Mouse (Mus musculus) forebrain, embryonic 12.5 days (tissue): ENCODE data around the gene Unc5a. TPM values are rescaled to one million over a fixed set of nuclear protein-coding genes. Genes with fewer than 3 reads are reported as not detected.

Source experiments
- ATAC-seq: fragments of 200-750 bp; cut with Nextera tagmentation; 2 replicates; pipeline ENCODE4 v1.8.0; 2017; ENCODE audit warnings: moderate TSS enrichment; ENCODE audit not compliant: low FRiP score
- H3K27ac ChIP-seq: fragments of 300-500 bp; sonication (generic); 2 replicates; pipeline ENCODE4 v1.5.1; 2016; ENCODE audit warnings: mild to moderate bottlenecking
- H3K27me3 ChIP-seq: fragments of 300-500 bp; sonication (generic); 2 replicates; pipeline ENCODE4 v1.6.1; 2016; ENCODE audit warnings: mild to moderate bottlenecking
- H3K36me3 ChIP-seq: fragments of 300-500 bp; sonication (generic); replicated peaks from 2 replicates; pipeline ENCODE4 v1.6.1; 2016; ENCODE audit warnings: mild to moderate bottlenecking
- H3K4me1 ChIP-seq: fragments of 300-500 bp; sonication (generic); 2 replicates; pipeline ENCODE4 v1.6.1; 2016
- H3K4me2 ChIP-seq: fragments of 300-500 bp; sonication (generic); 2 replicates; pipeline ENCODE4 v1.6.1; 2016; ENCODE audit warnings: mild to moderate bottlenecking, moderate library complexity
- H3K4me3 ChIP-seq: fragments of 300-500 bp; sonication (generic); replicated peaks from 2 replicates; pipeline ENCODE4 v1.5.1; 2016; ENCODE audit warnings: mild to moderate bottlenecking
- H3K9ac ChIP-seq: fragments of 300-500 bp; sonication (generic); 2 replicates; pipeline ENCODE4 v1.6.1; 2016; ENCODE audit warnings: mild to moderate bottlenecking
- H3K9me3 ChIP-seq: fragments of 300-500 bp; sonication (generic); 2 replicates; pipeline ENCODE4 v1.6.1; 2016
- WGBS: fragments of 180-500 bp; shearing (Covaris S2); methylation state at CpG from one replicate; pipeline ENCODE4 v1.1.7; 2016; 5-methylcytosine and 5-hydroxymethylcytosine counted together
- polyA plus RNA-seq: library from polyadenylated mRNA; unstranded; fragments of >200 nt; fragmentation: Nextera tagmentation; extraction: Ambion mirVana; gene quantifications from 2 replicates; pipeline ENCODE4 v1.2.1, GENCODE M21; 2016

The Unc5a gene
- polyA plus RNA-seq, 1 experiment from 2014 or later, result 5.6 TPM

GRCm38 (mm10) chr13:54936173-54936572 is 13.0 kb upstream of the Unc5a start:
- no peak overlapping the region for H3K4me3 ChIP-seq
- H3K4me2 ChIP-seq, result no peak overlapping the region
- H3K36me3 ChIP-seq, result no peaks in the 10 kb centered on the region
- H3K27ac ChIP-seq, result no peak overlapping the region
- ATAC-seq, result no peak
- no peaks in the 10 kb centered on the region for H3K9me3 ChIP-seq
- 66% methylated on average over 6 of the region's 6 CpGs for WGBS
- H3K4me1 ChIP-seq, result peaks cover 13% of the 10 kb centered on the region
- no peak overlapping the region for H3K9ac ChIP-seq
- H3K27me3 ChIP-seq, result peaks cover 11% of the 10 kb centered on the region; the same call in 1 of the 2 replicates

- ATAC-seq, result no peak
- no peaks in the 10 kb centered on the region for H3K9me3 ChIP-seq
- peaks cover 11% of the 10 kb centered on the region for H3K4me1 ChIP-seq
- H3K9ac ChIP-seq, result no peak overlapping the region
- H3K36me3 ChIP-seq, result no peaks in the 10 kb centered on the region
- no peak overlapping the region for H3K4me3 ChIP-seq
- H3K4me2 ChIP-seq, result no peak overlapping the region
- H3K27me3 ChIP-seq, result peaks cover 20% of the 10 kb centered on the region
- no peak overlapping the region for H3K27ac ChIP-seq
- WGBS, result 79% methylated on average over 11 of the region's 11 CpGs
Observed at GRCm38 (mm10) chr13:54937885-54938284, 11.3 kb upstream of the Unc5a start.

DNA sequence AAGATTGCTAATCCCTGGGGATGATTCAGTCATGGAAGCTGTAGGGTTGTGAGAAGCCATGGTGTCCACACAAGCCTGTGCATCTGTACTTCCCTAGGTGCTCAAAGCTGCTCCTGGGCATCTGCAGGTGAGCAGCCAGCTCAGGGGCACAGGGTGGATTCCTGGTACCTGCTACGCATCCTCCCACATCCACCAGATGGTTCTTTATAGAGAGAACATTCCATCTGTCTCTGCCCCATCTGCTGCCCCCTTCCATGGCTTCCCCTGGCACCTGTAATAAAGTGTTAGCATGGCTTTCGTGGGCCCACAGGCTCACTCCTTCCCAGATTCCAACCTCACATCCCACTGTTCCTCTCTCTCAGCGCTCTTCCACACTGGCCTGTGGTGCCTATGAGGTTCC is 10.7 kb upstream of the Unc5a start:
- Histone ChIP-seq H3K4me2 (no peak overlapping the region), H3K36me3 (no peaks in the 10 kb centered on the region), H3K9me3 (no peaks in the 10 kb centered on the region), H3K27ac (no peak overlapping the region), H3K9ac (no peak overlapping the region), H3K4me1 (peaks cover 11% of the 10 kb centered on the region), H3K27me3 (peaks cover 22% of the 10 kb centered on the region), H3K4me3 (no peak overlapping the region)
- no peak for ATAC-seq
- 91% methylated on average over 3 of the region's 3 CpGs for WGBS

- peaks cover 23% of the 10 kb centered on the region; the same call in 1 of the 2 replicates for H3K4me1 ChIP-seq
- H3K9ac ChIP-seq, result no peak overlapping the region
- H3K4me3 ChIP-seq, result no peak overlapping the region
- ATAC-seq, result no peak
- H3K4me2 ChIP-seq, result no peak overlapping the region
- no peaks in the 10 kb centered on the region for H3K9me3 ChIP-seq
- peaks cover 77% of the 10 kb centered on the region for H3K27me3 ChIP-seq
- no peaks in the 10 kb centered on the region for H3K36me3 ChIP-seq
- H3K27ac ChIP-seq, result 0 out of 2 replicates have a peak overlapping the region, but pooled peaks have one; percentile 15
- WGBS, result 33% methylated on average over 9 of the region's 9 CpGs
Observed at GRCm38 (mm10) chr13:54944411-54945157, 4.6 kb upstream of the Unc5a start.

DNA sequence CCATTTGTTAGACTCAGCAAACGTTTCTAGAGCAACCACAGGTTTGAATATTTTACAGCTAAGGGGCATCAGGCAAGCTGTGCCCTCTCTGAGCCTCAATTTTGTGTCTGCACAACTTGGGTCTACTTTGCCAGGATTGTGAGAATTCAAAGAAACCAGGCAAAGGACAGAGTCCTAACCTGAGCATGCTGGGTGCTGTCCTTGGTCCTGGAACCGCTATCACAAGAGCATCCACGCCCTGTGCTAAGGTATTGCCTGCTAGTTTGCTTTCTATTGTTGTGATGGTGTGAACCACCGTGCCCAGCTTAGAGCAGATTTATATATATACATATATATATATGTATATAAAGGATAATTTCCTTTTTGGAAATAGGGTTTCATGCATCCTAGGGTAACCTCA is 3.9 kb upstream of the Unc5a start:
- no peak overlapping the region for H3K4me2 ChIP-seq

GRCm38 (mm10) chr13:54946406-54946805 is 2.8 kb upstream of the Unc5a start:
- Histone ChIP-seq H3K4me3 (no peak overlapping the region), H3K4me2 (no peak overlapping the region), H3K36me3 (no peaks in the 10 kb centered on the region), H3K4me1 (peaks cover 38% of the 10 kb centered on the region), H3K27me3 (peaks cover 90% of the 10 kb centered on the region), H3K9me3 (no peaks in the 10 kb centered on the region), H3K27ac (no peak overlapping the region), H3K9ac (no peak overlapping the region)
- no peak for ATAC-seq
- 79% methylated on average over 1 of the region's 1 CpGs for WGBS

More for the DNA sequence above, 3.9 kb upstream of the Unc5a start:
- ATAC-seq, result no peak
- Histone ChIP-seq H3K4me1 (peaks cover 30% of the 10 kb centered on the region), H3K4me3 (no peak overlapping the region), H3K27ac (no peak overlapping the region), H3K9me3 (no peaks in the 10 kb centered on the region), H3K27me3 (peaks cover 84% of the 10 kb centered on the region), H3K9ac (no peak overlapping the region), H3K36me3 (no peaks in the 10 kb centered on the region)
- WGBS, result 7% methylated on average over 4 of the region's 4 CpGs

- peaks cover 100% of the 10 kb centered on the region for H3K27me3 ChIP-seq
- H3K4me3 ChIP-seq, result peak overlapping the region; percentile 73
- no peaks in the 10 kb centered on the region for H3K9me3 ChIP-seq
- H3K9ac ChIP-seq, result peak overlapping the region; percentile 76
- H3K4me1 ChIP-seq, result peaks cover 36% of the 10 kb centered on the region
- no peaks in the 10 kb centered on the region for H3K36me3 ChIP-seq
- peak overlapping the region; percentile 99 for H3K4me2 ChIP-seq
- 0% methylated on average over 43 of the region's 44 CpGs for WGBS
- H3K27ac ChIP-seq, result peak overlapping the region; percentile 81
- ATAC-seq, result peak; percentile 61
Observed at GRCm38 (mm10) chr13:54949592-54949991, 381 bp downstream of the Unc5a start.

DNA sequence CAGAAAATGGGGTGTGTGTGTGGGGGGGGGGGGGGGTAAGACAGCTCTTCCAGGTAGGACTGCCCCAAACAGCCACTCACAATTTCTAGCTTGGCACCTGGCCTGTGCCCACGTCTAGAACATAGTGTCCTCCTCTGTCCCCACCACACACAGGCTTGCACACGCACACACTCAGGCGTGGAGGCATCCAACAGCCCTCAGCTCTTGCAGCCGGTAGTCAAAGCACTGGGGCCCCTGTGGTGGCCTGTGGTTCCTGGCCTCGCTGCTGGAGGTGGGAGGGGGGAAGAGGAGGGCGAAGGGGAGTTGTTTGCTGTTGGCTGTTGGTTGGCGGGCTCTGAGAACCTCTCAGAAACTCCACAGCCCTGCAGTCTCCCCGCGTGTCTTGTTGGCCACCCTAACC is 920 bp downstream of the Unc5a start:
- Histone ChIP-seq H3K27ac (no peak overlapping the region), H3K36me3 (no peaks in the 10 kb centered on the region), H3K4me2 (peak overlapping the region; percentile 99), H3K4me1 (peaks cover 36% of the 10 kb centered on the region), H3K4me3 (peak overlapping the region; percentile 73), H3K9ac (peak overlapping the region; percentile 76; the same call in 1 of the 2 replicates), H3K9me3 (no peaks in the 10 kb centered on the region), H3K27me3 (peaks cover 100% of the 10 kb centered on the region)
- 0% methylated on average over 9 of the region's 9 CpGs for WGBS
- ATAC-seq, result no peak

- Histone ChIP-seq H3K27me3 (peaks cover 97% of the 10 kb centered on the region), H3K4me1 (peaks cover 45% of the 10 kb centered on the region), H3K4me2 (peak overlapping the region; percentile 99), H3K9ac (0 out of 2 replicates have a peak overlapping the region, but pooled peaks have one; percentile 25), H3K27ac (no peak overlapping the region), H3K4me3 (no peak overlapping the region), H3K36me3 (no peaks in the 10 kb centered on the region), H3K9me3 (no peaks in the 10 kb centered on the region)
- 48% methylated on average over 5 of the region's 5 CpGs for WGBS
- no peak for ATAC-seq
Observed at GRCm38 (mm10) chr13:54951166-54951565, 2.0 kb downstream of the Unc5a start.

GRCm38 (mm10) chr13:54954745-54955144 is 5.5 kb downstream of the Unc5a start:
- Histone ChIP-seq H3K4me3 (no peak overlapping the region), H3K4me2 (no peak overlapping the region), H3K9ac (no peak overlapping the region), H3K27ac (no peak overlapping the region), H3K9me3 (no peaks in the 10 kb centered on the region), H3K4me1 (peaks cover 51% of the 10 kb centered on the region), H3K36me3 (no peaks in the 10 kb centered on the region), H3K27me3 (peaks cover 90% of the 10 kb centered on the region)
- no peak for ATAC-seq
- 62% methylated on average over 2 of the region's 2 CpGs for WGBS

DNA sequence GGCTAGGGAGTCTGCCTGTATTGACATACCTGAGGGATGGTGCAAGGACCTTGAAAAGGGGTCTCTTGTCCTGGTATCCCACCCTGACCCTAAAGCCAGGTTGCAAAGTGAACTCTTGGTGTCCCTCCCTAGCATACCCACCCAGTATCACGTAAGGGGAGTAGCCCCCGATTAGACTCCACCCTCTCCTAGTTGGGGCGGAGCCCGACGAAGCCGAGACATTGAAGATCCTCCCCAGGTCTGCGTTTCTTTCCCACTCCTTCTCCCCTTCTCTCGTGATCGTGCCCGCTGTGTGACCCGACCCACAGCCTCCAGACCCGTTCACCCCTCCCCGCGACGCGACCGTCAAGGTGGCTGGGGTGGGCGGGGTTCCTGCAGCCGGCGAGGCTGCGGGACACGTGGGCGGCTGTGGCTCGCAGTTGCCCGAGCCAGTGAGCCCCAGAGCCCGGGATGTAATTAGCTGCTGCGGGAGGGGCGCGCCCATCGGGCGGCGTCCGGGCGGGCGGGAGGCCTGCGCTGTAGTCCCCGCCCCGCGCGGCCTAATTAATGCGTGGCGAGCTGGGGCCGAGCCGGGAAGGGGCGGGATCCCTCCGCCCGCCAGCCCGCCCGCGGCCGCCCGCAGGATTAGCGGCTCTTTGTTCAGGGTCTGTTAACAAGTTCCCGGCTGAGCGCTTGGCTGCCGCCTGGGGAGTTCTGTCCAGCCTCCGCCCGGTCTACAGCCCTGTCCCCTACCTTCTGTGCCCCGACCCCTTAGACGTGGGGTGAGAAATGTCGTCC is 6.7 kb downstream of the Unc5a start:
- Histone ChIP-seq H3K27me3 (peaks cover 90% of the 10 kb centered on the region), H3K27ac (peak overlapping the region; percentile 78), H3K4me2 (peak overlapping the region; percentile 84), H3K36me3 (no peaks in the 10 kb centered on the region), H3K4me1 (peaks cover 48% of the 10 kb centered on the region), H3K9ac (peak overlapping the region; percentile 68), H3K4me3 (peak overlapping the region; percentile 47), H3K9me3 (no peaks in the 10 kb centered on the region)
- ATAC-seq, result peak; percentile 87
- under 1% methylated on average over 51 of the region's 61 CpGs for WGBS

- Histone ChIP-seq H3K9me3 (no peaks in the 10 kb centered on the region), H3K4me1 (peaks cover 38% of the 10 kb centered on the region), H3K4me3 (no peak overlapping the region), H3K4me2 (no peak overlapping the region), H3K27me3 (peaks cover 81% of the 10 kb centered on the region), H3K9ac (no peak overlapping the region), H3K36me3 (no peaks in the 10 kb centered on the region), H3K27ac (no peak overlapping the region)
- no peak for ATAC-seq
- 79% methylated on average over 7 of the region's 7 CpGs for WGBS
Observed at GRCm38 (mm10) chr13:54957281-54957680, 8.1 kb downstream of the Unc5a start.
